Mouse (Mus musculus) liver, adult 2 months (tissue): Measurements from ENCODE around the gene Otop2.

Source experiments
- CTCF ChIP-seq: fragments of 200-500 bp; IDR thresholded peaks from 2 replicates; pipeline ENCODE4 v1.5.1; 2011; ENCODE audit warnings: low read depth, low read length, control low read depth
- POLR2A ChIP-seq: fragments of 200-500 bp; IDR thresholded peaks from 2 replicates; pipeline ENCODE4 v1.6.1; 2011; ENCODE audit warnings: low read length, control low read depth; ENCODE audit not compliant: insufficient read depth; ENCODE audit errors: extremely low read depth

GRCm38 (mm10) chr11:115289885-115290284, 17.1 kb upstream of the Otop2 start:
- TF ChIP-seq POLR2A, result no peak
- TF ChIP-seq CTCF, result no peak
